Mouse (Mus musculus) midbrain, embryonic 12.5 days (tissue): Measurements from ENCODE around the gene Cenpe. TPM values are rescaled to one million over a fixed set of nuclear protein-coding genes. Genes with fewer than 3 reads are reported as not detected.

Source experiments
- ATAC-seq: fragments of 200-750 bp; cut with Nextera tagmentation; 2 replicates; pipeline ENCODE4 v1.8.0; 2017; ENCODE audit warnings: low read depth, moderate TSS enrichment, moderate library complexity; ENCODE audit not compliant: low FRiP score
- H3K27ac ChIP-seq: fragments of 300-500 bp; sonication (generic); replicated peaks from 2 replicates; pipeline ENCODE4 v1.5.1; 2016; ENCODE audit warnings: mild to moderate bottlenecking
- H3K27me3 ChIP-seq: fragments of 300-500 bp; sonication (generic); 2 replicates; pipeline ENCODE4 v1.6.1; 2016; ENCODE audit warnings: mild to moderate bottlenecking
- H3K36me3 ChIP-seq: fragments of 300-500 bp; sonication (generic); 2 replicates; pipeline ENCODE4 v1.6.1; 2016
- H3K4me1 ChIP-seq: fragments of 300-500 bp; sonication (generic); 2 replicates; pipeline ENCODE4 v1.6.1; 2016
- H3K4me2 ChIP-seq: fragments of 300-500 bp; sonication (generic); replicated peaks from 2 replicates; pipeline ENCODE4 v1.6.1; 2016; ENCODE audit warnings: mild to moderate bottlenecking, moderate library complexity
- H3K4me3 ChIP-seq: fragments of 300-500 bp; sonication (generic); 2 replicates; pipeline ENCODE4 v1.5.1; 2016; ENCODE audit warnings: mild to moderate bottlenecking
- H3K9ac ChIP-seq: fragments of 300-500 bp; sonication (generic); replicated peaks from 2 replicates; pipeline ENCODE4 v1.6.1; 2016; ENCODE audit warnings: mild to moderate bottlenecking, moderate library complexity
- H3K9me3 ChIP-seq: fragments of 300-500 bp; sonication (generic); 2 replicates; pipeline ENCODE4 v1.6.1; 2016; ENCODE audit warnings: mild to moderate bottlenecking
- WGBS: fragments of 180-500 bp; shearing (Covaris S2); methylation state at CpG from one replicate; pipeline ENCODE4 v1.1.7; 2016; 5-methylcytosine and 5-hydroxymethylcytosine counted together
- polyA plus RNA-seq: library from polyadenylated mRNA; unstranded; fragments of >200 nt; fragmentation: Nextera tagmentation; extraction: Ambion mirVana; gene quantifications from 2 replicates; pipeline ENCODE4 v1.2.1, GENCODE M21; 2016

The Cenpe gene
- polyA plus RNA-seq, 1 experiment from 2014 or later, result 33.9 TPM

- no peaks in the 10 kb centered on the region for H3K4me1 ChIP-seq
- no peak overlapping the region for H3K27ac ChIP-seq
- peak; percentile 74; the same call in 1 of the 2 replicates for ATAC-seq
- H3K4me3 ChIP-seq, result no peak overlapping the region
- H3K36me3 ChIP-seq, result peaks cover 67% of the 10 kb centered on the region
- no peak overlapping the region for H3K4me2 ChIP-seq
- no peaks in the 10 kb centered on the region for H3K9me3 ChIP-seq
- 91% methylated on average over 6 of the region's 6 CpGs for WGBS
- no peaks in the 10 kb centered on the region for H3K27me3 ChIP-seq
- H3K9ac ChIP-seq, result no peak overlapping the region
These were observed 36.8 kb downstream of the Cenpe start for GRCm38 (mm10) chr3:135249104-135249503.

- H3K9me3 ChIP-seq, result no peaks in the 10 kb centered on the region
- no peak for ATAC-seq
- peaks cover 65% of the 10 kb centered on the region for H3K36me3 ChIP-seq
- no peaks in the 10 kb centered on the region for H3K4me1 ChIP-seq
- no peaks in the 10 kb centered on the region for H3K27me3 ChIP-seq
- H3K4me3 ChIP-seq, result no peak overlapping the region
- no peak overlapping the region for H3K27ac ChIP-seq
- no peak overlapping the region for H3K4me2 ChIP-seq
- 95% methylated on average over 6 of the region's 6 CpGs for whole genome bisulfite sequencing
- no peak overlapping the region for H3K9ac ChIP-seq
These were observed 39.5 kb downstream of the Cenpe start for GRCm38 (mm10) chr3:135251825-135252224.

DNA sequence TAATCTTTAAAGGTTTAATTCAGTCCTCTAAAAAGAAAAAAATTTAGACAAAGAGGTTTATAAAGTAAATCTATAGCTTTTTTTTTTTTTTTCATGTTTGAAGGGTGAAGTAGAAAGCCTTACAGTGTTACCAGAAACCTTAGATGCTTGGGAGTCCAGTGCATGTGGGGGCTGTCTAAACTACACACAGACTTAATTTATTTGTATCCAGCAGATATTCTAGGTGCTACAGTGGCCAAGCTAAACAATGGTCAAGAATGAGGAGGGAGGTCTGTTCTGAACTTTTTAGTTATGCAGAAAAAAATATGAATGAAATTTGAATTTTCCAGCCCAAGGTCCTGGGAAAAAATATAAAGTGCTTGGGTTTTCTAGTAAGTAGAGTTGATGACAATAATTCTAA, 42.4 kb downstream of the Cenpe start:
- Histone ChIP-seq H3K9ac (no peak overlapping the region), H3K36me3 (peaks cover 66% of the 10 kb centered on the region), H3K27ac (no peak overlapping the region), H3K27me3 (no peaks in the 10 kb centered on the region), H3K4me1 (no peaks in the 10 kb centered on the region), H3K4me2 (no peak overlapping the region), H3K9me3 (no peaks in the 10 kb centered on the region), H3K4me3 (no peak overlapping the region)
- no peak for ATAC-seq

GRCm38 (mm10) chr3:135258919-135259318, 46.6 kb downstream of the Cenpe start:
- Histone ChIP-seq H3K4me1 (no peaks in the 10 kb centered on the region), H3K27me3 (no peaks in the 10 kb centered on the region), H3K4me3 (no peak overlapping the region), H3K9me3 (no peaks in the 10 kb centered on the region), H3K36me3 (peaks cover 81% of the 10 kb centered on the region), H3K27ac (no peak overlapping the region), H3K4me2 (no peak overlapping the region), H3K9ac (no peak overlapping the region)
- WGBS, result 87% methylated on average over 10 of the region's 10 CpGs
- ATAC-seq, result no peak

GRCm38 (mm10) chr3:135260233-135260632, 47.9 kb downstream of the Cenpe start:
- H3K27ac ChIP-seq, result no peak overlapping the region
- no peak overlapping the region for H3K4me3 ChIP-seq
- no peaks in the 10 kb centered on the region for H3K4me1 ChIP-seq
- 87% methylated on average over 7 of the region's 7 CpGs for WGBS
- H3K36me3 ChIP-seq, result peaks cover 90% of the 10 kb centered on the region
- no peak for ATAC-seq
- H3K9me3 ChIP-seq, result no peaks in the 10 kb centered on the region
- no peak overlapping the region for H3K4me2 ChIP-seq
- no peak overlapping the region for H3K9ac ChIP-seq
- H3K27me3 ChIP-seq, result no peaks in the 10 kb centered on the region

- ATAC-seq, result no peak
- no peak overlapping the region for H3K27ac ChIP-seq
- no peaks in the 10 kb centered on the region for H3K4me1 ChIP-seq
- H3K9ac ChIP-seq, result no peak overlapping the region
- H3K36me3 ChIP-seq, result peaks cover 84% of the 10 kb centered on the region
- WGBS, result 89% methylated on average over 5 of the region's 5 CpGs
- H3K27me3 ChIP-seq, result no peaks in the 10 kb centered on the region
- no peaks in the 10 kb centered on the region for H3K9me3 ChIP-seq
- no peak overlapping the region for H3K4me2 ChIP-seq
- no peak overlapping the region for H3K4me3 ChIP-seq
These were observed 56.3 kb downstream of the Cenpe start for GRCm38 (mm10) chr3:135268616-135269015.

DNA sequence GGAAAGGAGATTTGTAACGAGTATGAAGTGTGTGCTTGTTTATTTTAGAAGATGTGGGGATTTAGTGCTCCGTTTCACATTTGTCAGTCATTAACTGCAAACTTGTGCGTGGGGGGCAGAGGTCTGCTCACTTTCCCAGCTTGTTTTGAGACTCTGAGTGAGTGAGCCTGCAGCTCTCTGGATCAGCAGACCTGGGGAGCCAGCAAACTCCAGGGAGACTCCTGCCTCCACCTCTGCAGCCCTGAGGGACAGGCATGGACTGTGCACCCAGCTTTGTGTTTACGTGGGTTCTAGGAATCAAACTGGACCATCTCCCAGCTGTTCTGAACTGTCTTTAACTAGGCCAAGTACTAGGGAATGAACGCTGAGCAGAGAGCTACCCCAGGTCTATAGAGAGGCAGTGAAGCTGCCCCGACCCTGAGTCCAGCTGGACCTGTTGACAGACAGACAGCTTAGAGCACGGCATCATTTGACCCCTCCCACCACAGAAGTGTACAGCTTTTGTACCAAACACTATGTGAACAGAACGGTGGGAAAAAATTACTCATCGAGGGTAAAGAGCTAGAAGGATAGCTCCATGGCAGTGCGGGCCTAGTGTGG, 57.2 kb downstream of the Cenpe start:
- H3K4me1 ChIP-seq, result no peaks in the 10 kb centered on the region
- H3K9me3 ChIP-seq, result no peaks in the 10 kb centered on the region
- H3K27me3 ChIP-seq, result no peaks in the 10 kb centered on the region
- no peak overlapping the region for H3K9ac ChIP-seq
- H3K4me3 ChIP-seq, result no peak overlapping the region
- no peak overlapping the region for H3K27ac ChIP-seq
- no peak overlapping the region for H3K4me2 ChIP-seq
- no peak for ATAC-seq
- H3K36me3 ChIP-seq, result peaks cover 79% of the 10 kb centered on the region
- 92% methylated on average over 10 of the region's 10 CpGs for WGBS

DNA sequence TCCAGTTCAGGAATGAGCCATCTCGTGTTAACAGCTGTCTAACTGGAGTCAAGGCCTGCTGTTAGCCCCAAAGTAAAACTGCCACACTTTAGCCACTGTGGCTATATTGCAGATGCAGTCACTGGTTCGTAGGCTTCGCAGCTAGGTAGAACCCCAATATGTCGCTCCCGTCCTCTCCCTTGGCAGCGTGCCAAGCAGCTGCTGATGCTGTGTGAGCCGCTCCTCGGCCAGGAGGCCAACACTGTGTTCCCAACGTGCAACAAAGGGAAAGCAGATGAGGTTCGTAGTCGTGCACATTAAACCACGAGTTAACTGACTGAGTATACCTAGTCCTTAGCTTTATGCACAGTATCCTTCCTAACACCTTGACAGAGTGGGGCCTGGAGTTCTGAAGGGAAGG, 60.3 kb downstream of the Cenpe start:
- WGBS, result 85% methylated on average over 12 of the region's 12 CpGs
- H3K9ac ChIP-seq, result no peak overlapping the region
- H3K4me1 ChIP-seq, result no peaks in the 10 kb centered on the region
- H3K9me3 ChIP-seq, result no peaks in the 10 kb centered on the region
- no peak overlapping the region for H3K27ac ChIP-seq
- no peak overlapping the region for H3K4me3 ChIP-seq
- H3K36me3 ChIP-seq, result peaks cover 52% of the 10 kb centered on the region
- H3K4me2 ChIP-seq, result no peak overlapping the region
- ATAC-seq, result no peak
- no peaks in the 10 kb centered on the region for H3K27me3 ChIP-seq

GRCm38 (mm10) chr3:135273047-135273446, 60.7 kb downstream of the Cenpe start:
- WGBS, result 95% methylated on average over 13 of the region's 13 CpGs
- H3K4me2 ChIP-seq, result no peak overlapping the region

GRCm38 (mm10) chr3:135280160-135280559, 67.8 kb downstream of the Cenpe start:
- Histone ChIP-seq H3K9me3 (no peaks in the 10 kb centered on the region), H3K27me3 (no peaks in the 10 kb centered on the region), H3K27ac (no peak overlapping the region), H3K4me1 (0 out of 2 replicates have a peak, but pooled peaks cover 5% of the 10 kb centered on the region), H3K4me3 (no peak overlapping the region), H3K36me3 (no peaks in the 10 kb centered on the region), H3K9ac (no peak overlapping the region; the same call in 1 of the 2 replicates), H3K4me2 (no peak overlapping the region)
- 78% methylated on average over 4 of the region's 4 CpGs for WGBS
- ATAC-seq, result no peak; the same call in 1 of the 2 replicates

More at GRCm38 (mm10) chr3:135273047-135273446, 60.7 kb downstream of the Cenpe start:
- H3K27ac ChIP-seq, result no peak overlapping the region
- H3K9me3 ChIP-seq, result no peaks in the 10 kb centered on the region
- H3K4me3 ChIP-seq, result no peak overlapping the region
- peaks cover 48% of the 10 kb centered on the region for H3K36me3 ChIP-seq
- no peaks in the 10 kb centered on the region for H3K27me3 ChIP-seq
- H3K9ac ChIP-seq, result no peak overlapping the region
- H3K4me1 ChIP-seq, result no peaks in the 10 kb centered on the region
- no peak for ATAC-seq

- peak within 1 kb of the TSS; percentile 39 for H3K9ac ChIP-seq
- no peaks in the 10 kb centered on the region for H3K27me3 ChIP-seq
- 0 out of 2 replicates have a peak, but pooled peaks cover 5% of the 10 kb centered on the region for H3K4me1 ChIP-seq
- H3K4me2 ChIP-seq, result 0 out of 2 replicates have a peak within 1 kb of the TSS, but pooled peaks have one; percentile 30
- 23% methylated on average over 14 of the region's 14 CpGs for WGBS
- no peaks in the 10 kb centered on the region for H3K36me3 ChIP-seq
- H3K27ac ChIP-seq, result no peak within 1 kb of the TSS
- H3K9me3 ChIP-seq, result no peaks in the 10 kb centered on the region
- no peak within 1 kb of the TSS for H3K4me3 ChIP-seq
- peak; percentile 89 for ATAC-seq
These were observed 68.5 kb downstream of the Cenpe start, which contains the start of gene Bdh2 for GRCm38 (mm10) chr3:135280669-135281415. Gene Bdh2, plus strand, starts transcription at chr3:135281221.

- H3K9ac ChIP-seq, result no peak overlapping the region
- no peak overlapping the region for H3K4me2 ChIP-seq
- 82% methylated on average over 8 of the region's 8 CpGs for WGBS
- H3K4me1 ChIP-seq, result 0 out of 2 replicates have a peak, but pooled peaks cover 5% of the 10 kb centered on the region
- H3K27me3 ChIP-seq, result no peaks in the 10 kb centered on the region
- no peak overlapping the region for H3K4me3 ChIP-seq
- H3K36me3 ChIP-seq, result no peaks in the 10 kb centered on the region
- ATAC-seq, result no peak
- H3K9me3 ChIP-seq, result no peaks in the 10 kb centered on the region
- no peak overlapping the region for H3K27ac ChIP-seq
These were observed 69.4 kb downstream of the Cenpe start for GRCm38 (mm10) chr3:135281701-135282100.
